Mouse (Mus musculus) Muller cell, postnatal 12 days (primary cell): ENCODE data around the gene Gnat1.

Experiments used
- DNase-seq: peaks from one replicate; pipeline ENCODE4 v3.0.0-alpha.2; 2015; ENCODE audit errors: inconsistent ontology term

Gnat1 gene

DNA sequence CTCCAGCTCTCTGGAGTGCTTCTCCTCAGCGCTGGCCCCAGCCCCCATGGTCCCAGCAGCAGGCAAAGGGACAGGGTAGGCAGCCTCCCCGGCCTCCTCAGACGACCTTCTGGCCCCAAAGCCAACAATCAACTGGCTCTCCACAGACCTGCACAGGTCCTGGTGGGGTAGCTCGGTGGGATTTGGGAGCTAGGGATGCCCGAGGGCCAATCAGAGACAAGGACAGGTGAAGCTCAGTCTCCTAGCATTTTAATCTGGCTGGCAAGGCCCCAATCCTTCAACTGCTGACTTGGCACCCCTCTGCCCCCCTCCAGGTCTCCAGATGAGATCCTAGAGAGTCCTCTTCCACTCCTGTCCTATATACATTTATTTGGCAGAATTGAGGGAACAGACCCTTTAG lies at the start of gene Gnat1:
Gene Gnat1 (minus strand): TSS at position 212 of the 400 bp plus-strand sequence.
- DNase-seq = no peak

GRCm38 (mm10) chr9:107728919-107729670 lies 49.6 kb upstream of the Gnat1 start:
- no peak for DNase-seq

GRCm38 (mm10) chr9:107727041-107727440 lies 47.5 kb upstream of the Gnat1 start:
- no peak for DNase-seq

- no peak for DNase-seq
Observed at GRCm38 (mm10) chr9:107724796-107725195, 45.3 kb upstream of the Gnat1 start.

- DNase-seq = peak; percentile 72
Observed at GRCm38 (mm10) chr9:107723794-107724531, 44.5 kb upstream of the Gnat1 start.

- no peak for DNase-seq
Observed at GRCm38 (mm10) chr9:107723292-107723691, 43.8 kb upstream of the Gnat1 start.

- DNase-seq = no peak
Observed at GRCm38 (mm10) chr9:107718781-107719540, 39.4 kb upstream of the Gnat1 start.

DNA sequence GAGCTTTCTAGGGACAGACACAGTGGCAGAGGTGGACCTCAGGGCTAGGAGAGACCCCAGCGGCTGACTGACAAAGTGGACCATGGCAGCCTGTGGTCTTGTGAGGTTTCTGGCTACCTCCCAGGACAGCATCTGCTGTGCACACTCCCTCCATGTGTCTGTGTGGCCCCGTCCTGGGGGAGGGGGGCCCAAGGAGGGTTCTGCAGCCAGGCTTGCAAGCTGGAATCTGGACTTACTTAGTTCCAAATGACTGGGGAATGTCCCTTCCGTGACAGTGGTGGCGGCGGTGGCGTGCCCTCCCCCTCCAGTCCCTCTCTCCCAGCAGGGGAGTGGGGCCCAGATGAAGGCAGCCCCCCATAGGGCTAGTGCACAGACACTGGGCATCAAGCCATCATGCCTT lies 37.4 kb upstream of the Gnat1 start:
- DNase-seq = peak; percentile 90

- no peak for DNase-seq
Observed at GRCm38 (mm10) chr9:107715632-107716031, 36.1 kb upstream of the Gnat1 start.

DNA sequence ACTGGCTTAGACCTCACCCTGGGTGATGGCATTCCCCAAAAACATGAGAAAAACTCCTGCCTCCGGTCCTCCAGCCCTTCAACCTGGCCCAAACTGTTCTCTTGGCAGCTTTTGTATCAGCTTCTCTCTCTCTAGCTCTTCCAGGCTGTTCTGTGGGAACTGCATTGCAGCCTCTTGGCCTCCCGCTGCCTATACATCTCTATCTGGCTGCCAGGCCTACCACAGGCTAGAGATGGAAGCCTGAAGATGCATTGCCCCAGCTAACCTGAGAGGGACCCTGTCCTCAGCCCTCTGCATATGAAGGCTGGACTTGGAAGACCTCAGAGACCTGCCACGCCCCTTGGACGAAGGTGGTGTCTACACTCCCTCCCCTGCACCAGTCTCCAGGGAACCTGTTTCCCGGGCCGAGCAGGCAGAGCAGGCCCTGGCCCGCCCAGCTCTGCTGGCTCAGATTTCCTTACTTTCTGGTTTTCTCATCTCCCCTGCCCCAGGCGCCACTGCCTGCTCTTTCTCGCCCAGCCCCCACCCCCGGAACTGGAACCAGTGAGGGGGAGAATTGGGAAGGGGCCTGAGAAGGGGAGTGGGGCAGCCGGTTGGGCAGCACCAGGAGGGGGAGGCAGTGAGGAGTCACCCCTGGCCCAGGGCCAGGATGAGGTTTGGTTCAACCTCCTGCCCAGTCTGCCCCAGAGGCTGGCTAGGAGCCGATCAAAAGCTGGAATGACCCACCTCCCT lies 34.9 kb upstream of the Gnat1 start:
- peak; percentile 93 for DNase-seq

DNA sequence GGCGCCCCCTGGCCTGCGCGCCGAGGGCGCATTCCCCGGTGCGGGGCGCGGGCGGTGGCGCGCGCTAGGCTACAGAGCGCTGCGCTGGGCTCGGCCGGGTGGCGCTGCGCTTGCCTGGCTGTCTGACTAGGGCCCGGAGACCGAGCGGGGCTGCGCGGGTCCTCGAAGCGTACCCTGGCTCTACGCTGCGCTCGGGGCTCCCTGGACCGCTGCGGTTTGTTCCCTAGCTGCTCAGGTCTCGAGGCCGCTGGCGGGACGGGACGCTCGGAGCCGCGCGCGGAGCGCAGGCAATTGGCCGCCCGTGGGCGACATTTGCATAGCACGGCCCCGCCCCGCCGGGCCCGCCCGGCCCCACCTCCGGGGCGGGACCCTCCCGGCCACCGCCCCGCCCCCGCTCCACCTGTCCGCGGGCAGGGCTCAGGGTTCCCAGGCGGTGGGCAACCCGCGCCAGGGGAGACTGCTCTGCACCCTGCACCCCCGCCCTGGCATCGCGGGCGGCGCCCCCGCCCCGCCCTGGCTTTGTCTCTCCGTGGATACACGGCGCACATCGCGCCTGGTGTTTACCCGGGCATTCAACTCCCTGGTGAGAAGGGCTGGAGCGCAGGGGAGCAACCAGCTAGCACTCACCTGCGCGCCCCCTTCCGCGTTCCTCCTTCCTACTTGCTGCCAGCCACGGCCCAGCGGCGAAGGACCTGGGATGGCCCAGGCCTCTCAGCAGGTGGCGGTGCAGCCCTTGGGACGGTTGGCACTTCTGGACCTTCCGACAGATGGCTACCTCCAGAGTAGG lies 30.4 kb upstream of the Gnat1 start, which contains the start of gene Sema3f:
Gene Sema3f (minus strand): TSS at position 779 of the 787 bp plus-strand sequence.
- DNase-seq = peak; percentile 90

DNA sequence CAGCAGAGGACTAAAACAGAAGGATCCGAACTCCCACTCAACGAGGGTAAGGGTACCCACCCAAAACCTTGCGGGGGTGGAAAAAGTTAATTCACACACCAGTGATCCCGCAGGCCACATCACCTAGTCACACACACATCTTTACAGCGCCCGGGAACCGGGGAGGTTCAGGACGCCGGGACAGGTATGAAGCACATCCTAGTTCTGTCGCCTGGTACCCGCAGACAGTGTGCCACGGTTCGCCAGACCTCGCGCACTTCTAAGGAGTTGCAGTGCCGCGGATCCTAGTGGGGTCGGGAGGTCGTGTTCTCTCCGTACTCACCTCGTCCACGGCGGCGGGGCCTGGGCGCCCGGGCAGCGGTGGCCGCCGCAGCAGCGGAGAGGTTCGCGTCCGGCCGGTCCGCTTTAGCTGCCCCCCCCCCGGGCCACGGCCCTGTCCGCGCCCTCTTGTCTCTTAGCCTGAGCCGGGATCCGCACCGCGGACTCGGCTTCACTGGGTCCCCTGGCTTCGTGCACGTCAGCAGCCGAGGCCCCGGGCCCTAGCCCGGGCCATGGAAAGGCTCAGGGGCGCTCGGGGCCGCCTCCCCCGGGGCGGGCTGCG lies 29.7 kb upstream of the Gnat1 start:
- no peak for DNase-seq

DNA sequence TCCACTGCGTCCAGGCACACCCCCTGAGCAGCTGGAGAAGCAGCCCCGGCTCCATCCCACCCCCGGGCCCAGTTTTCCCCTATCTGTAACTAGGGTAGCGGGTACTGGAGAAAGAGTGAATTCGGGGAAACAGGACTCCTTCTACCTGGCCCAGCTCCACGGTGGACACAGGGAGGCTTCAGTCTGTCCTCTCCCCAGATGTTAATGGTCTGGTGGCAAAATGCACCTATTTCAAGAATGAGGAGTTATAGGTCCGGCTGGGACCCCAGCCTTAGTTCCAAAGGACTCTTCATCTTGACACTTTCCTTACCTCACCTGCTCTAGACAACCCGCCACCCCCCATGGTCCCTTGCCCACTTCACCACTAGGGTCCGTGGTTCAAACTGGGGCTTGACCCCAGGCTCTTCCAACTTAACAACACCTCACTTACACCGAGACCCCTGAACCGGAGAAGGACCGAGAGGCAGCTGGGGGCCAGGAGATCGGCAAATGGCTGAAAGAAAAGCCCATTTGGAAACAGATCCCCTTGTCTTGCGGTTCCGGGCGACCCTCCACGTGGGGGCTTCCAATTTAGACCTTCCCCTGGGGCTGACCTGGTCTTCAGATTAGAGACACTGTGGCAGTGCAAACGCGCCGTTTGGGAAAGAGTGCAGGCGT lies 29.1 kb upstream of the Gnat1 start:
- no peak for DNase-seq

GRCm38 (mm10) chr9:107707701-107708438 lies 28.4 kb upstream of the Gnat1 start:
- no peak for DNase-seq

GRCm38 (mm10) chr9:107706781-107707211 lies 27.3 kb upstream of the Gnat1 start:
- no peak for DNase-seq

GRCm38 (mm10) chr9:107703337-107704122 lies 24.0 kb upstream of the Gnat1 start:
- peak; percentile 64 for DNase-seq

DNA sequence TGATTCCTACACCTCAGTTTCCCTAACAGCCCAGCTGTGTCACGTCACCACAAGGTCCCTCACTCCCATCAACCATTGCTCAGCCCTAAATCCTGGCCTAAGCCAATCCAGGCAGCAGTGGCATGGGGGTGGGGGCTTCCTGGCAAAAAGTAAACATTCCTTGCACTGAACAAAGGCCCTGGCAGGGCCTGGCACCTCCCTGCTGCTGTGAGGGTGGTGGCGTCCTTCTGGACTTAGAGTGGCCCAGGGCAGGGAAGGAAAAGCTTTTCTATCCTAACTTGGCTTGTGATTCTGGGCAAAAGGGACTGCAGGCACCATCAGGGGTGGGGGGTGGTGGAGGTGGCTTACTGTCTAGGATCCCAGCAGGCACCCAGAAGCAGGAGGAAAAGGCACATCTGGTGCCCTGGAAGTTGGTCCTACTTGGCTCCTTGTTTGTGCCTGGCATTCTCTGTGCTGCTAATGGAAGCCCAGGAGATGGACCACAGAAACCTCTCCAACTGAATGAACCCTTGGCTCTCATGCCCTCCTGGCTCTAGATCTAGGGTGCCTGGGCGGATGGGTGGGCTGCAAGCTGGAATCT lies 23.2 kb upstream of the Gnat1 start:
- DNase-seq = peak; percentile 81

DNA sequence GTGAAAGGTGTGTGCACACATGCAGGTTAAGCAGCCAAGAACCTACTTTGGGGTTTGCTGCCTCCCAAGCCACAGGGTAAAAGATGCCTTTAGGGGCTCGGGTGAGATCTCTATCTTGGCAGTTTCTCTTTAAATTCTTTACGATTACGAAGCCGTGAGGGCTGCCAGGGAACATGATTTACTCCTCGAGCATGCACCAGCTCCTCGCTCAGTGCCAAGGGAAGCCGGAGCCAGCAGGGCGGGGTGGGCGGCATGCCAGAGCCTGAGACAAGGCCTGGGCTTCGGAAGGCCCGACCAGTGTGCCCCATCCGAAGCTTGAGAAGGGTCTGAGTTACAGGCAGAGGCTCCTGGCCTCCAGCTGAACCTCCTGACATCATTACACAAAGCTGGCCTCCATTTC lies 22.1 kb upstream of the Gnat1 start:
- DNase-seq = peak; percentile 98
